Mouse (Mus musculus) kidney, adult 8-10 months (tissue): ENCODE results near the gene Dqx1.

Source experiments
- DNase-seq, 2 experiments: peaks; one replicate each; pipeline ENCODE4 v3.0.0; 2022

Gene Dqx1

GRCm38 (mm10) chr6:83071220-83071619, 13.6 kb downstream of the Dqx1 start:
- DNase-seq = no peak

GRCm38 (mm10) chr6:83074979-83075378, 17.3 kb downstream of the Dqx1 start:
- DNase-seq = no peak

- peak in 1 of 2 experiments; percentile 39 for DNase-seq
Measured at GRCm38 (mm10) chr6:83077630-83078323, 20.1 kb downstream of the Dqx1 start, which contains the start of gene Pcgf1. Pcgf1 (plus strand) TSS chr6:83077869.

GRCm38 (mm10) chr6:83078324-83078858, 20.7 kb downstream of the Dqx1 start:
- peak; percentile 99 to 100 for DNase-seq

- DNase-seq = no peak
Measured at GRCm38 (mm10) chr6:83080210-83080609, 22.6 kb downstream of the Dqx1 start.

- no peak for DNase-seq
Measured at GRCm38 (mm10) chr6:83083497-83083896, 25.9 kb downstream of the Dqx1 start.

GRCm38 (mm10) chr6:83084477-83084876, 26.8 kb downstream of the Dqx1 start:
- no peak for DNase-seq

- no peak for DNase-seq
Measured at GRCm38 (mm10) chr6:83086121-83087035, 28.7 kb downstream of the Dqx1 start, which contains the start of gene Lbx2. Lbx2 (plus strand) TSS chr6:83086367.

GRCm38 (mm10) chr6:83087205-83087925, 29.7 kb downstream of the Dqx1 start:
- peak in 1 of 2 experiments; percentile 34 for DNase-seq

GRCm38 (mm10) chr6:83087926-83088260, 30.2 kb downstream of the Dqx1 start:
- no peak for DNase-seq

GRCm38 (mm10) chr6:83092416-83093127, 34.9 kb downstream of the Dqx1 start:
- no peak for DNase-seq

GRCm38 (mm10) chr6:83095968-83096367, 38.3 kb downstream of the Dqx1 start:
- no peak for DNase-seq

GRCm38 (mm10) chr6:83098411-83098810, 40.8 kb downstream of the Dqx1 start:
- peak; percentile 77 to 85 for DNase-seq

GRCm38 (mm10) chr6:83101316-83101687, 43.7 kb downstream of the Dqx1 start, which contains the start of the genes Ccdc142 and Gm42688:
Ccdc142 (plus strand) TSS chr6:83101601.
Gm42688 (plus strand) TSS chr6:83101617.
- DNase-seq = peak; percentile 94 to 95

GRCm38 (mm10) chr6:83101688-83102556, 44.3 kb downstream of the Dqx1 start:
- peak in 1 of 2 experiments; percentile 64 for DNase-seq

- DNase-seq = no peak
Measured at GRCm38 (mm10) chr6:83103130-83103650, 45.5 kb downstream of the Dqx1 start.

- DNase-seq = no peak
Measured at GRCm38 (mm10) chr6:83104158-83104557, 46.5 kb downstream of the Dqx1 start.

- DNase-seq = peak; percentile 74 to 82
Measured at GRCm38 (mm10) chr6:83107566-83108400, 50.1 kb downstream of the Dqx1 start.

GRCm38 (mm10) chr6:83108762-83109668, 51.4 kb downstream of the Dqx1 start, which contains the start of gene Mrpl53:
Mrpl53 (plus strand) TSS chr6:83109040.
- peak; percentile 79 to 84 for DNase-seq
